Mouse (Mus musculus): ENCODE results near the gene Klhl34. TPM values are rescaled to one million over a fixed set of nuclear protein-coding genes. Genes with fewer than 3 reads are reported as not detected.

Klhl34 gene
- total RNA-seq (2015; ENCODE audit: low replicate concordance) = not detected in 2 replicates
- total RNA-seq (2017; ENCODE audit: low replicate concordance) = not detected in 2 replicates

DNA sequence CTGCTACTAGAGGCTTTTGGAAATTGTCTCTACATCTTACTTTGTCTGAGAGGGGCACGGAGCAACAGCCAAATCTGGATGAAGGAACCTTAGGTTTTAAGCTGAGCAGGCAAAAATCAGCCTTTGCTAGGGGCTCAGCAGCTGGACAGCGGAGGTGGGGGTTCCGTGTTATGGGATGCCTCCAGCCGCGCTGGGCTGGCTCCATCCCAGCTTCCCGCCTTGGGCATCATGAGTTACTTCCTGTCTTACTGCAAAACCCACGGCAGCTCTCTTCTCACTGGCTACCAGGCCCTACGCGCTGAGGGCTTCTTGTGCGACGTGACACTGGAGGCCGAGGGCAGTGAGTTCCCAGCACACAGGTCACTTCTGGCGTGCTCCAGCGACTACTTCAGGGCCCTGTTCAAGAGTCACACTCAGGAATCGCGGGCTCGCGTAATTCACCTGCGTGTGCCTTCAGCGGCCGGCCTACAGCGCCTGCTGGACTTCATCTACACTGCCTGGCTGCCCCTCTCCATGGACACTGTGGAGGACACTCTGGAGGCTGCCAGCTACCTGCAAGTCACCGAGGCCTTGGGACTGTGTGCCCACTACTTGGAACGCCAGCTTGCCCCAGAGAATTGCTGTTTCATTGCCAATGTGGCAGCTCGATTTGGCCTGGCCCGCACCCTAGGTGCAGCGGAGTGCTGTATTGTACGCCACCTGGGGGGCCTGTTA is at the start of gene Klhl34:
Gene Klhl34, plus strand, starts transcription at position 229 of the 714 bp plus-strand sequence.
- no peak for ATAC-seq (replicated peaks; ENCODE audit: low FRiP score, poor library complexity, severe bottlenecking)

DNA sequence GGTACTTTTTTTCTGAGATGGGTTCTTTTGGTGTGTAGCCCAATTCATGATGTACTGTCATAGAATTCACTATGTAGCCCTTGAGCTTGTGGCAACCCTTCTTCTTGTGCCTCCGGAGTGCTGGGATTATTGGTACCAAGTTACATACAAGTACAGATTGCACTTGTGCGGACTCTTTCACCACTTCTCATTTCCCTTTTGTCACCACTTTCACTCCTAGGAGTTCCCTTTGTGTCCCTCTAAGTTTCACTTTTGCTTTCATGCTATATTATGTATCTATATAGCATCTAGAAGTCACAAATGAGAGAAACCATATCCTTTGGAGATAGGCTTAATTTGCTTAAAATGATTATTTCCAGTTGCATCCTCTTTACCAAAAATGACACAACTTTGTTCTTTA is 16.6 kb upstream of the Klhl34 start:
- no peak for ATAC-seq (replicated peaks; ENCODE audit: low FRiP score, poor library complexity, severe bottlenecking)

DNA sequence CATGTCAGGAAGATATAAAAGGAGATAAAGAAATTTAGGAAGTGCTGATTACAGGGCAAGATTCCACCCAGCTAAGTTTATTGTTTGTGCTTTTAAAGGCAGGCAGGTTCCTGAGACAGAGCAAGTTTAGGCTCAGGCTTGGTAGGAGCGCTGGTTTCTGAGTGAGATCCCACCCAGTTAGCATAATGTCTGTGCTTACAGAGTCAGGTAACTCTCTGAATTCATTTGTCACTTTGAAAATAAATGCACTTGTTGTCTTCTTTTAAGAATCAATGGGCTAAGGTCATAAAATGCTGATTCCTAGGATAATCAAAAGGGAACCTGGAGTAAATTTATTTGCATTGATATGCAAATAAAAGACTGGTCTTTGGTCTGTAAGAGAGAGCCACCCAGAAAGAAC is 8.5 kb upstream of the Klhl34 start:
- ATAC-seq (replicated peaks; ENCODE audit: low FRiP score, poor library complexity, severe bottlenecking) = no peak

DNA sequence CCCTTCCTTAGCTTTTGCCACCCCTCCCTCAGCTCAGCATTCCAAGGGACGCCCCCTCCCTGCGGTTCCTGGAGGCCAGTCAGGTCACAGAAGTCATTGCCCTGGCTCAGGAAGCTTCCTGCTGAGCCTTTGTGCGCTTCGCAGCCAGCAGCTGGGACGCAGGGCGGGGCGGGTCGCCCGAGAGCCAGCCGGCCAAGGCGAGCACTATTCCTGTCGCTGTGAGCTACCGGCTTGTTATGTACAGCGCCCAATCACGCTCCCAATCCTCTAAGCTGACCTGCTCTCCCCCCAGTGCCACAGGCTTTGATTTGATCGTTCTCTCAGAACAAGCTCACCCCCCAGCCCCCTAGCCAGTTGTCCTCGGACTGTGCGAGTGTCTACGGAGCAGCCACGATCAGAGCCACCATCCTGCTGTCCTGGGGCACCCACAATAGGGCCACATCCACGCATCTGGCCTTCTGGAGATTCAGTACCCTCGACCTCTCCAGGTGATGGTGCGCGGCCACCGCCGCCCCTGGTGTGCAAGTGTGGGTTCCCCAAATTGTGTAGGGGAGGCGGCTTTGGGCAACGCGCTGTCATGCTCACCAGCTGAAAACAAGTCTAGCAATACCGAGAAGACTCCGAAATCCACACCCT is 546 bp upstream of the Klhl34 start:
- no peak for ATAC-seq (replicated peaks; ENCODE audit: low FRiP score, poor library complexity, severe bottlenecking)

DNA sequence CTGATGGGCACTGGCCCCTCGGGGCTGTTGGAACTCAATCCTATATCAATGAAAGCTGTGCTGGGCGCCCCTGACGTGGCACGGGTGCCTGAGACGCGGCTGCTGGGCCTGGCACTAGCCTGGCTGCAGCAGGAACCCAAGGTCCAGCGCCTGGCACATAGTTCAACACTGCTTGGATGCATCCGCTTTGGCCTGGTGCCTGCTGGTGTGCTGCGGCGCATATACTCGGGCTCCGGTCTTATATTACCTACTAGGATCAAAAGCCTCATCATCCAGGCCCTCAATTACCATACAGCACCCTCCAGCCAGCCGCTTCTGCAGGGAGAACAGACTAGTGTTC is 656 bp downstream of the Klhl34 start:
- ATAC-seq (replicated peaks; ENCODE audit: low FRiP score, poor library complexity, severe bottlenecking) = no peak

DNA sequence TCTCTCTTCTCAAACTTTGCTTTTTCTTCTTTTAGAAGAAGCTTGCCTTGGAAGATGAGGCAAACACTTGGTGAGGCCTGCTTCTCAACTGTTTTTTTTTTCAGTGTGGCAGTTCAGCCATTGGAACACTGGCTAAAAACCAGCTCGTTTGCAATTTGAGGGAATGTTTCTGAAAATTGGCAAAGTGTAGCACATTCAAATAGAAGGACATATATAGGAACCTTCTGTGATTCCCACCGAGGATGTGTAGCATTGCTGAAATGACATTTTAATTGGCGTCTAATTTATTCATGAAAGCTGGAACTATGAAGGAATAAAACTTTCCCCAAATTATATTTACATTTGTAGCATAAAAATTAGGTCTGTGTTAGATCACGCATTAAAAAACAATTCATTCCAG is 11.7 kb downstream of the Klhl34 start:
- ATAC-seq (replicated peaks; ENCODE audit: low FRiP score, poor library complexity, severe bottlenecking) = no peak

Other genes starting within 250 kb of the Klhl34 start
- 2.1 and 2.2 TPM in 2 replicates for gene Yy2, start 249.4 kb upstream of the Klhl34 start, total RNA-seq (2015; ENCODE audit: low replicate concordance)
- gene Yy2, start 249.4 kb upstream of the Klhl34 start, total RNA-seq (2017; ENCODE audit: low replicate concordance) = 0.64 TPM in 1 of 2 replicates, not detected in the other
- 0.42 and 2.2 TPM in 2 replicates for gene Mbtps2, start 219.7 kb upstream of the Klhl34 start, total RNA-seq (2015; ENCODE audit: low replicate concordance)
- gene Mbtps2, start 219.7 kb upstream of the Klhl34 start, total RNA-seq (2017; ENCODE audit: low replicate concordance) = 0.23 and 1.3 TPM in 2 replicates
- not detected in 2 replicates for gene Smpx, start 119.5 kb upstream of the Klhl34 start, total RNA-seq (2015; ENCODE audit: low replicate concordance)
- gene Smpx, start 119.5 kb upstream of the Klhl34 start, total RNA-seq (2017; ENCODE audit: low replicate concordance) = not detected in 2 replicates
- not detected in 2 replicates for gene Cnksr2, start 224.9 kb downstream of the Klhl34 start, total RNA-seq (2015; ENCODE audit: low replicate concordance)
- gene Cnksr2, start 224.9 kb downstream of the Klhl34 start, total RNA-seq (2017; ENCODE audit: low replicate concordance) = not detected in 2 replicates

Data from erythroid progenitor cell, adult 5-6 weeks (primary cell).